Mouse (Mus musculus) myocyte (in vitro differentiated cells): ENCODE measurements at regions not wholly inside any gene's neighbourhood (a gene's known extent, or its start where the extent isn't known, plus 50 kb on each side); places are given as distances from the start of the nearest gene placed in this dataset.

Source experiments
- CEBPB ChIP-seq: IDR thresholded peaks from 2 replicates; pipeline ENCODE4 v1.6.1; 2011; ENCODE audit warnings: mild to moderate bottlenecking, moderate library complexity; ENCODE audit not compliant: poor library complexity, insufficient read depth, severe bottlenecking
- MAX ChIP-seq: IDR thresholded peaks from one replicate; pipeline ENCODE4 v1.6.1; 2011; ENCODE audit warnings: low read depth, mild to moderate bottlenecking, control low read depth
- MYOD1 ChIP-seq, 3 experiments: IDR thresholded peaks; one replicate each; pipeline ENCODE4 v1.6.1; 2011; ENCODE audit warnings: control low read depth in 2 of 3, low read depth in 2 of 3, mild to moderate bottlenecking in 2 of 3, moderate library complexity in 1 of 3; ENCODE audit not compliant: insufficient read length in 2 of 3, control insufficient read depth in 1 of 3
- POLR2A ChIP-seq: IDR thresholded peaks from one replicate; pipeline ENCODE4 v1.6.1; 2011; ENCODE audit warnings: low read depth, mild to moderate bottlenecking, control low read depth, moderate library complexity; ENCODE audit not compliant: insufficient read length
- POLR2AphosphoS2 ChIP-seq: IDR thresholded peaks from one replicate; pipeline ENCODE4 v1.6.1; 2011; ENCODE audit warnings: low read depth, control low read depth; ENCODE audit not compliant: insufficient read length
- TCF3 ChIP-seq: IDR thresholded peaks from one replicate; pipeline ENCODE4 v1.6.1; 2011; ENCODE audit warnings: low read depth, control low read depth; ENCODE audit not compliant: insufficient read length

GRCm38 (mm10) chr13:18485080-18485479, 87.6 kb upstream of the Pou6f2 start:
- TF ChIP-seq POLR2A (no peak), MAX (no peak), POLR2AphosphoS2 (no peak), MYOD1 (IDR thresholded peaks at IDR 0.05; ENCODE audit: control insufficient read depth in 1 of 3, insufficient read length in 2 of 3, low read depth in 2 of 3) (no peak), TCF3 (no peak), CEBPB (no peak)
